Mouse (Mus musculus) granulocyte monocyte progenitor cell, adult 5-6 weeks (primary cell): ENCODE data around the gene Anks6. TPM values are rescaled to one million over a fixed set of nuclear protein-coding genes. Genes with fewer than 3 reads are reported as not detected.

Source experiments
- ATAC-seq: replicated peaks from 2 replicates; pipeline ENCODE4 v1.8.0; 2016; ENCODE audit warnings: mild to moderate bottlenecking, moderate TSS enrichment, inconsistent platforms; ENCODE audit not compliant: poor library complexity, severe bottlenecking
- total RNA-seq, 2 experiments: library from RNA; stranded (forward) in 1 of 2; stranded (reverse) in 1 of 2; fragments of 200-712, 200-1000 nt in 1 of 2; fragments of >200 nt in 1 of 2; fragmentation: Nextera tagmentation in 1 of 2; gene quantifications; 2 replicates each; pipeline ENCODE4 v1.2.3; 2014 to 2017

Gene Anks6
- total RNA-seq, 2 experiments from 2014 or later, result not detected

- ATAC-seq, result no peak
Observed at GRCm38 (mm10) chr4:47047765-47048164, 9.5 kb downstream of the Anks6 start.

GRCm38 (mm10) chr4:47046974-47047373 lies 10.3 kb downstream of the Anks6 start:
- ATAC-seq, result no peak

GRCm38 (mm10) chr4:47043866-47044265 lies 13.4 kb downstream of the Anks6 start:
- ATAC-seq, result no peak

DNA sequence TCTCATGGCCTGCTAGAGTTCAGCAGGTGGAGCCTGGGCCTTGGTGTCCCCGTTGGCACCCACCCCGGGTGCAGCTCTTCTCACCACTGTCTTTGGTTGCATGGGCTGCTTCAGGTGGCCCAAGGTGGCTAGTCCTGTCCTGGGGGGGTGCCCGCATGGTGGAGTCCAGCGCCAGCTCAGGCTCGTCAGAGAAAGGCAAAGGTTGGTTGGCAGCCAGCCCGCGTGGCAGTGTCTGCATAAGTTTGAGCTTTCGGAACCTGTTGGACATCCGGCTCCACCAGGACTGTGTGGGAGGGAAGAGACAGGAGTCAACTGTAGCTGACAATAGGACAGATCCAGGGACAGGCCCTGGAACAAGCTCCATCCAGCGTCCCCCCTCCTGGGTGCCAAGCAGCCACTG lies 17.6 kb downstream of the Anks6 start:
- ATAC-seq, result no peak

- ATAC-seq, result peak; percentile 73
Observed at GRCm38 (mm10) chr4:47037321-47037657, 19.9 kb downstream of the Anks6 start.

GRCm38 (mm10) chr4:47036486-47037320 lies 20.5 kb downstream of the Anks6 start:
- ATAC-seq, result no peak

DNA sequence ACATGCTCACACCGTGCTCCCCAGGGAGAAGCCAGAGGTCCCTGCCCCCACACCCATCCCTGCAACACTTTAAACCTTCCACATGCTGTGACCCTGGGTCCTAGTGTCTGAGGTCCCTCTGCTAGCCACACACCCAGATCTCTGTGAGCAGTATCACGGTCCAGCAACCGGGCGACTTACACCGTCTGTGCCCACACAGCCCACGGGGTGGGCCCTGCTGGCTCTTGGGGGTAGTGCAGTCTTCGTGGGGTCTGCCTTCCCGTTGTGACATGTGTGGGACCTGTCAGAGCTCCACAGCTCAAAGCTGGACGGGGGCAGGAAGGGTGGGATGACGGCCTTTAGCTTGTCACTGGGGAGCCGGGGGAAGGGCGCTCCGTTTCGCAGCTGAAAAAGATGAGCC lies 21.7 kb downstream of the Anks6 start:
- 0 out of 2 replicates have a peak, but pooled peaks have one; percentile 39 for ATAC-seq

- ATAC-seq, result no peak
Observed at GRCm38 (mm10) chr4:47032171-47032570, 25.1 kb downstream of the Anks6 start.

GRCm38 (mm10) chr4:47028791-47029190 lies 28.4 kb downstream of the Anks6 start:
- ATAC-seq, result no peak

- no peak for ATAC-seq
Observed at GRCm38 (mm10) chr4:47023949-47024348, 33.3 kb downstream of the Anks6 start.

GRCm38 (mm10) chr4:47022804-47023603 lies 34.2 kb downstream of the Anks6 start:
- ATAC-seq, result peak; percentile 64

GRCm38 (mm10) chr4:47020563-47020962 lies 36.7 kb downstream of the Anks6 start:
- peak; percentile 48; the same call in 1 of the 2 replicates for ATAC-seq

DNA sequence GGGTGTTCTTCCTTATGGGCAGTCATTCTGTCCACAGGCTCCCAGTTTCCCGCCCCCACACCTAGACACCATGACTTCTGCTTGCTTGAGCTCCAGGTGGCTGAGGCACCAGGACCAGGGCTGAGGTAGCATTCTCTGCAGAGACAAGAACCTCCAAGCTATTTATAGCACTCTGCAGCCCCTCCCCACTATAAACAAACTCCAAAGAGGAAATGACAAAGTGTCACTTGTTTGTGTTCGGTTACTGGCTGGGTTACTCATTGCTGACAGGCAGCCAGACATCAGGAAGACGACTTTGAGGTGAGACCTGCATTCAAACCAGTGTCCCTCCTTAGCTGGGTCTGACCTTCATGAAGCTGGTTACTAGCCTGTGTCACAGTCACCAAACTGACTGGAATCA lies 42.1 kb downstream of the Anks6 start:
- no peak for ATAC-seq

- no peak for ATAC-seq
Observed at GRCm38 (mm10) chr4:47012476-47012875, 44.8 kb downstream of the Anks6 start.

GRCm38 (mm10) chr4:47010400-47011231 lies 46.6 kb downstream of the Anks6 start:
- peak; percentile 92 for ATAC-seq

- no peak for ATAC-seq
Observed at GRCm38 (mm10) chr4:47000626-47001395, 56.4 kb downstream of the Anks6 start.

DNA sequence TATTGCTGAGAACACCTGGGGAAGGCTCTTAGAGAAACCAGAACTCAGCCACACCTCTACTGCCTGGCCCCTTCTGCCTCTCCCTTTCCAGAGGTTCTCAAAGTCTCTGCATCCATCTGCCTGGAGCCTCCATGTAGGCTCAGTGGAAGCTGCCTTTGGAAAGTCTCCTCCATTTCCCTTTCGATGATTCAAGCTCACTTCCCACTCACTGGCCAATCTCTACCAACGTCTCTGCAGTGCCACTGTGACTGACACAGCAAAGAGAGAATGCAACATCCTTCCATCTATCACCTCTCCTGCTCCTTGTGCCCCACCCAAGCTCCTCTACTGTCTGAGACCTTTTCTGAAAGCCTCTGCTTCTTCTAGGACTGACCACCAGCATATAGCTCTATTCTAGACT lies 59.3 kb downstream of the Anks6 start:
- ATAC-seq, result no peak

DNA sequence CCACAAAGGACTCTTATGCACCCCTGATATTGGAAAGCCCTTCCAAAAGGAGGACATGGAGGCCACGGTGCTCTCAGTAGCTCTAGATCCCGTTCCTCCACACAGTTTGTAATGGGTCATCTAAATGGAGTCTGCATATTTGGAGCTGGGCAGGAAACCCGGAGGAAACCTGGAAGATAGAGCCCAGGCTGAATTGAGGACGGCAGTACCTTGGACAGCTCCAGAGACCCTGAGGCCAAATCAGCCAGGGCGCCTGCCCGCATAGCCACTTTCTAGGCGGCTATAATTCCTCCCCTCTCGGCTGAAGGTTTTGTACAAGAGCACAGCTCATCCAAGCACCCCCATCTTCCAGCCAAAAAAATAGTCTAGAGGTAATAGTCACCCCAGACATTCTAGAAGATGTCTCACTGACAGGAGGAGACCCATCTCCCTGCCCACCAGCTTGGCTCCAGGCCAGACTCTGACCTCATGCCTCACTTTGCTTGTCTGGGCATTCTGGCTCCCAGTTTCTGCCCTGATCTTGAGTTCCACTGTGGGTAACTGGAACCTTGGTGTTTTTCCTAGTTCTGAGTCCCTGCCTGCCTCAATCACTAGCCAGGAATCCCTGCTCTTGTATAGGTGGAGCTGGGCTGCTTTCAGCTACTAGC lies 64.3 kb downstream of the Anks6 start:
- ATAC-seq, result peak; percentile 55; the same call in 1 of the 2 replicates

- ATAC-seq, result no peak
Observed at GRCm38 (mm10) chr4:46991959-46992316, 65.3 kb downstream of the Anks6 start.
